Mouse (Mus musculus): ENCODE measurements around the gene Ccdc69. TPM values are rescaled to one million over a fixed set of nuclear protein-coding genes. Genes with fewer than 3 reads are reported as not detected.

Gene Ccdc69
- polyA plus RNA-seq, 1 experiment from 2014 or later = 1.9 TPM

DNA sequence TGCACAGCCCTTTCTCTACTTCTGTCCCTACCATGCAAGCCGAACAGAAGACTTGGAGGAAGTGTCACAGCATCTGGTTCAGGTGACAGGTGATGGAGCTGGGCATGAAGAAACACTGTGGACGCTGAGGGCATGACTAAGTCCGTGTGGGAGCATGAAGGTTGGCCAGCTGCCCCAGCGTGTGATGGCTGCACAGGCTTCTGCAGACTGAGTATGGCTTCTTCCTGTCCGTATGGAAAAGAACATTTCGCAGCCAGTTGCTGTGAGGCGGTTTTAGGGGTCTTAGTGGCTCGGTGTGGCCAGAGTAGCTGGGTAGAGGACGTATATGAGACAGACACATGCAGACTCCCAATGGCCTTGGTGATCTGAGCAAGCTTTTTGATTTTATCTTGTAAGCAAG is 3.3 kb upstream of the Ccdc69 start:
- TF ChIP-seq CTCF (IDR thresholded peaks at IDR 0.05; ENCODE audit: low read depth) = no peak
- no peaks in the 10 kb centered on the region for H3K36me3 ChIP-seq (ENCODE audit: insufficient read depth)
- peaks cover 6% of the 10 kb centered on the region for H3K4me1 ChIP-seq (ENCODE audit: insufficient read depth)
- no peak overlapping the region for H3K27ac ChIP-seq (ENCODE audit: low read depth)
- no peak overlapping the region for H3K4me2 ChIP-seq
- 0 out of 2 replicates have a peak, but pooled peaks cover 4% of the 10 kb centered on the region for H3K27me3 ChIP-seq (ENCODE audit: insufficient read depth, low read length)
- no peaks in the 10 kb centered on the region for H3K9me3 ChIP-seq (ENCODE audit: low read depth, low read length)
- WGBS = 82% methylated on average over 9 of the region's 9 CpGs
- no peak overlapping the region for H3K4me3 ChIP-seq (ENCODE audit: low read depth, low read length)
- ATAC-seq (ENCODE audit: insufficient read depth) = no peak
- no peak for DNase-seq
- H3K9ac ChIP-seq = no peak overlapping the region

DNA sequence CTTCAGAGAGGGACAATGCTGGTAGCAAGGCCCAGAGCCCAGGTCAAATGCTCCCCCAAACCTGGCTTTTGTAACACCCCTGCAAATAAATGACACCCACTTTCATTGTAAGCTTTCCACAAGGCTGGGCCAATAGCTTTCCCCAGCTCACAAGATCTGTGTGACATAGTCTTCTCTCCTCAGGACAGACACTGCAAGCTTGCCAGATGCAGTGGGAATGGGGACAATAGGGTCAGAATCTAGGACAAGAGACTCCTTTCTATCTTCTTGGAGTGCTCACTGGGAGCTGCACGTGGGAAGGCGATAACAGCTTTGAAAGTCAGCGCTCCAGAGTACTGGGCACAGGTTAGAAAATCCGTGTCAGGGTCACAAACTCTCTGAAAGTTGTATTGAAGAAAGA is 1.2 kb upstream of the Ccdc69 start:
- no peak overlapping the region for H3K9ac ChIP-seq

GRCm38 (mm10) chr11:55078502-55078901 is 571 bp upstream of the Ccdc69 start:
- WGBS = 61% methylated on average over 3 of the region's 3 CpGs
- ATAC-seq (ENCODE audit: insufficient read depth) = no peak
- Histone ChIP-seq H3K9ac (no peak overlapping the region), H3K4me2 (peak overlapping the region; percentile 96), H3K4me3 (ENCODE audit: low read depth, low read length) (peak overlapping the region; percentile 49), H3K9me3 (ENCODE audit: low read depth, low read length) (no peaks in the 10 kb centered on the region), H3K27ac (ENCODE audit: low read depth) (no peak overlapping the region), H3K27me3 (ENCODE audit: insufficient read depth, low read length) (0 out of 2 replicates have a peak, but pooled peaks cover 4% of the 10 kb centered on the region), H3K36me3 (ENCODE audit: insufficient read depth) (no peaks in the 10 kb centered on the region), H3K4me1 (ENCODE audit: insufficient read depth) (peaks cover 6% of the 10 kb centered on the region; the same call in 1 of the 2 replicates)
- DNase-seq = no peak
- TF ChIP-seq CTCF (IDR thresholded peaks at IDR 0.05; ENCODE audit: low read depth) = no peak

More for the DNA sequence above, 1.2 kb upstream of the Ccdc69 start:
- Histone ChIP-seq H3K36me3 (ENCODE audit: insufficient read depth) (no peaks in the 10 kb centered on the region), H3K9me3 (ENCODE audit: low read depth, low read length) (no peaks in the 10 kb centered on the region), H3K27ac (ENCODE audit: low read depth) (no peak overlapping the region), H3K27me3 (ENCODE audit: insufficient read depth, low read length) (0 out of 2 replicates have a peak, but pooled peaks cover 4% of the 10 kb centered on the region), H3K4me3 (ENCODE audit: low read depth, low read length) (no peak overlapping the region), H3K4me2 (no peak overlapping the region), H3K4me1 (ENCODE audit: insufficient read depth) (peaks cover 6% of the 10 kb centered on the region; the same call in 1 of the 2 replicates)
- 89% methylated on average over 4 of the region's 4 CpGs for WGBS
- ATAC-seq (ENCODE audit: insufficient read depth) (no peak), DNase-seq (no peak)
- no peak for TF ChIP-seq CTCF (IDR thresholded peaks at IDR 0.05; ENCODE audit: low read depth)

DNA sequence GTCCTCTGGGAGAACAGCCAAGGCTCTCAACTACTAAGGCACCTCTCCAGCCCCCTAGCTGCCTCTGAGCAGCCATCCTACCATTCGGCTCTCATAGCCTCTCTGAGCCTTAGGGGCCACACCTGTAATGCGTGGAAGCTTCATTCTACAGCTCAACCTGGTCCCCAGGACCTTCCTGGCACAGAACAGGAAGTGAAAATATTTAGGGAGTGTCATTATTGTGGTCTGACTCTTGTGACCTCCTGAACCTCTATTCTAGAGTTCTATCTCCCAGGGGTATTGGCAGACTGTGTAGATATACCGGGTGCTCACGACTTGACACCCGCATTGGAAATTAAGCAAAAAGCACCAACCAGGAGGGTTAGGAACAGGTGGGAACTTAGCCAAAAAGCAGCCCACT is 1.7 kb downstream of the Ccdc69 start:
- no peaks in the 10 kb centered on the region for H3K36me3 ChIP-seq (ENCODE audit: insufficient read depth)
- peaks cover 6% of the 10 kb centered on the region; the same call in 1 of the 2 replicates for H3K4me1 ChIP-seq (ENCODE audit: insufficient read depth)
- no peak for DNase-seq
- no peak overlapping the region for H3K27ac ChIP-seq (ENCODE audit: low read depth)
- H3K27me3 ChIP-seq (ENCODE audit: insufficient read depth, low read length) = 0 out of 2 replicates have a peak, but pooled peaks cover 4% of the 10 kb centered on the region
- no peak overlapping the region for H3K9ac ChIP-seq
- H3K4me2 ChIP-seq = no peak overlapping the region
- no peak overlapping the region for H3K4me3 ChIP-seq (ENCODE audit: low read depth, low read length)
- no peaks in the 10 kb centered on the region for H3K9me3 ChIP-seq (ENCODE audit: low read depth, low read length)
- 90% methylated on average over 5 of the region's 5 CpGs for WGBS
- ATAC-seq (ENCODE audit: insufficient read depth) = no peak
- no peak for TF ChIP-seq CTCF (IDR thresholded peaks at IDR 0.05; ENCODE audit: low read depth)

DNA sequence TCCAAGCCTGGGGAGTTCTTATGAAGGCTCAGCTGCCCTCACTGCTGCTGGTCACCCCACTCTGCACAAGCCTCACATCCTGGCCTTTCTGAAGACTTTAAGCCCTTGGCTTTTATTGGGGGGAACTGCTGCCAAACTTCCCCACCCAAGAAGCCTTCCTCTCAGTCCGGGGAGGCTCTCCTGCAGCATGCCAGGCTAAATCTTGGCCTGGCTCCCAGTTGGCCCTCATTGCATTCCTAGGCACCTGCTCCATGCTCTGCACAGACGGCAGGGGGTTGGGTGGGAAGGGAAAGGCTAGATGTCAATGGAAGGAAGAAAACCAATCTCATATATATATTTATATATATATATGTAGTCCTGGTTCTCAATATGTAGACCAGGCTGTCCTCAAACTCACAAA is 2.3 kb downstream of the Ccdc69 start:
- ATAC-seq (ENCODE audit: insufficient read depth) = no peak
- DNase-seq = peak; percentile 32
- no peak overlapping the region for H3K4me3 ChIP-seq (ENCODE audit: low read depth, low read length)
- H3K27me3 ChIP-seq (ENCODE audit: insufficient read depth, low read length) = 0 out of 2 replicates have a peak, but pooled peaks cover 4% of the 10 kb centered on the region
- peaks cover 6% of the 10 kb centered on the region; the same call in 1 of the 2 replicates for H3K4me1 ChIP-seq (ENCODE audit: insufficient read depth)
- H3K27ac ChIP-seq (ENCODE audit: low read depth) = no peak overlapping the region
- no peaks in the 10 kb centered on the region for H3K9me3 ChIP-seq (ENCODE audit: low read depth, low read length)
- no peak overlapping the region for H3K9ac ChIP-seq
- 39% methylated on average over 2 of the region's 2 CpGs for WGBS
- no peak for TF ChIP-seq CTCF (IDR thresholded peaks at IDR 0.05; ENCODE audit: low read depth)
- no peaks in the 10 kb centered on the region for H3K36me3 ChIP-seq (ENCODE audit: insufficient read depth)
- H3K4me2 ChIP-seq = no peak overlapping the region

- no peak for ATAC-seq (ENCODE audit: insufficient read depth)
- H3K27me3 ChIP-seq (ENCODE audit: insufficient read depth, low read length) = 0 out of 2 replicates have a peak, but pooled peaks cover 3% of the 10 kb centered on the region
- no peak overlapping the region for H3K4me2 ChIP-seq
- DNase-seq = no peak
- no peak for TF ChIP-seq CTCF (IDR thresholded peaks at IDR 0.05; ENCODE audit: low read depth)
- no peaks in the 10 kb centered on the region for H3K36me3 ChIP-seq (ENCODE audit: insufficient read depth)
- H3K9ac ChIP-seq = no peak overlapping the region
- no peak overlapping the region for H3K4me3 ChIP-seq (ENCODE audit: low read depth, low read length)
- H3K27ac ChIP-seq (ENCODE audit: low read depth) = no peak overlapping the region
- H3K9me3 ChIP-seq (ENCODE audit: low read depth, low read length) = no peaks in the 10 kb centered on the region
- H3K4me1 ChIP-seq (ENCODE audit: insufficient read depth) = peaks cover 6% of the 10 kb centered on the region; the same call in 1 of the 2 replicates
- 48% methylated on average over 10 of the region's 10 CpGs for whole genome bisulfite sequencing
These were observed 4.7 kb downstream of the Ccdc69 start for GRCm38 (mm10) chr11:55073191-55073590.

DNA sequence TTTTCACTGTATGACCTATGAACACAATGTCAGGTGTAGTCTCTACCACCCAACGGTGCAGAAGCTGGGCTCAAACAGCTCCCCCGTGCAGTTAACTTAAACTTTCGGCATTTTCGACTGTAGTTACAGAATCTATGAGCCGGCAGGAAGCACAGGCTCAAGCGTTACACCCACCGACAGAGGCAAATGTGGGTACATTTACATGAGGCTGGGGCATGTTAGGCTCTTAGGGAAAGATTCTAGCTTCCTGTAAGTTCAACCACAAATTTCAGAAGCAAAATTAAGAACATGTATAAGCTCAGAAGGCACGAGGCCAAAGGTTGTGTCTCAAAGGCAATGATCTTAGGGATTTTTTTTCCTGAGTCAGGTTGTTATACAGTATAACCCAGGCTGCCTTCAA is 5.5 kb downstream of the Ccdc69 start:
- ATAC-seq (ENCODE audit: insufficient read depth) (no peak), DNase-seq (no peak)
- 80% methylated on average over 8 of the region's 8 CpGs for WGBS
- no peaks in the 10 kb centered on the region for H3K9me3 ChIP-seq (ENCODE audit: low read depth, low read length)
- H3K4me1 ChIP-seq (ENCODE audit: insufficient read depth) = peaks cover 6% of the 10 kb centered on the region; the same call in 1 of the 2 replicates
- H3K4me2 ChIP-seq = no peak overlapping the region
- no peak overlapping the region for H3K27ac ChIP-seq (ENCODE audit: low read depth)
- no peak for TF ChIP-seq CTCF (IDR thresholded peaks at IDR 0.05; ENCODE audit: low read depth)
- H3K9ac ChIP-seq = no peak overlapping the region
- no peaks in the 10 kb centered on the region for H3K36me3 ChIP-seq (ENCODE audit: insufficient read depth)
- H3K27me3 ChIP-seq (ENCODE audit: insufficient read depth, low read length) = no peaks in the 10 kb centered on the region
- H3K4me3 ChIP-seq (ENCODE audit: low read depth, low read length) = no peak overlapping the region

Data from lung, embryonic 14.5 days (tissue).